In genomic region chr9:95597466-95598178, GRCm38 (mm10) we compare ENCODE assay signal across 12 mouse cellular contexts. TPM values are rescaled to one million over a fixed set of nuclear protein-coding genes. Genes with fewer than 3 reads are reported as not detected.
DNase-seq lines count a peak whose midpoint lies in the region; ATAC-seq and TF ChIP-seq lines count a peak whose summit lies in the region.
"Had no signal": no experiment of that assay in that cellular context is flagged by ENCODE, and none has a peak within 500 bp of the region (broad histone marks: within the 10 kb centered on the region; RNA-seq: fewer than 3 reads in every experiment).

No protein-coding gene starts in this region.

- 0 out of 2 replicates have a peak, but pooled peaks cover 2% of the 10 kb centered on the region for H3K4me1 ChIP-seq in heart, embryonic 11.5 days (ENCODE audit: control insufficient read depth, insufficient read depth, low read length)
- H3K4me1 ChIP-seq in lung, embryonic 15.5 days: no peaks in the 10 kb centered on the region
- no peaks in the 10 kb centered on the region for H3K4me1 ChIP-seq in hindbrain, postnatal 0 days (ENCODE audit: insufficient read depth, low read length)
- H3K4me1 ChIP-seq in neural tube, embryonic 13.5 days (replicated peaks): no peaks in the 10 kb centered on the region

- peaks cover 4% of the 10 kb centered on the region; the same call in 1 of the 2 replicates for H3K27me3 ChIP-seq in heart, embryonic 11.5 days (ENCODE audit: control insufficient read depth, insufficient read depth, low read length)
- H3K27me3 ChIP-seq in lung, embryonic 15.5 days: peaks cover 4% of the 10 kb centered on the region
- no peaks in the 10 kb centered on the region for H3K27me3 ChIP-seq in hindbrain, postnatal 0 days (ENCODE audit: insufficient read depth, low read length)
- no peaks in the 10 kb centered on the region for H3K27me3 ChIP-seq in neural tube, embryonic 13.5 days

- no peak overlapping the region for H3K27ac ChIP-seq in heart, embryonic 11.5 days (ENCODE audit: low read depth, low read length)
- no peak overlapping the region for H3K27ac ChIP-seq in lung, embryonic 15.5 days
- no peak overlapping the region for H3K27ac ChIP-seq in hindbrain, postnatal 0 days
- no peak overlapping the region for H3K27ac ChIP-seq in neural tube, embryonic 13.5 days (replicated peaks)

- whole genome bisulfite sequencing in heart, embryonic 11.5 days (ENCODE audit: insufficient replicate concordance): 59% methylated on average over 13 of the region's 13 CpGs
- 38% methylated on average over 13 of the region's 13 CpGs for WGBS in lung, embryonic 15.5 days
- 55% methylated on average over 13 of the region's 13 CpGs for WGBS in hindbrain, postnatal 0 days
- WGBS in neural tube, embryonic 13.5 days: 38% methylated on average over 13 of the region's 13 CpGs

- peak overlapping the region; percentile 29; the same call in 1 of the 2 replicates for H3K9ac ChIP-seq in heart, embryonic 11.5 days (ENCODE audit: low read depth, low read length)
- no peak overlapping the region for H3K9ac ChIP-seq in lung, embryonic 15.5 days
- H3K9ac ChIP-seq in hindbrain, postnatal 0 days (replicated peaks; ENCODE audit: low read length): no peak overlapping the region
- H3K9ac ChIP-seq in neural tube, embryonic 13.5 days: no peak overlapping the region

- peak overlapping the region; percentile 56 for H3K4me2 ChIP-seq in heart, embryonic 11.5 days
- H3K4me2 ChIP-seq in lung, embryonic 15.5 days: peak overlapping the region; percentile 29
- H3K4me2 ChIP-seq in hindbrain, postnatal 0 days (ENCODE audit: low read depth, low read length): peak overlapping the region; percentile 41
- H3K4me2 ChIP-seq in neural tube, embryonic 13.5 days: peak overlapping the region; percentile 30

- no peak for TF ChIP-seq CTCF in hindbrain, postnatal 0 days (IDR thresholded peaks at IDR 0.05; ENCODE audit: low read depth)

- no peaks in the 10 kb centered on the region for H3K36me3 ChIP-seq in heart, embryonic 11.5 days (ENCODE audit: control insufficient read depth, insufficient read depth, low read length)
- no peaks in the 10 kb centered on the region for H3K36me3 ChIP-seq in lung, embryonic 15.5 days
- H3K36me3 ChIP-seq in hindbrain, postnatal 0 days (ENCODE audit: insufficient read depth, low read length): no peaks in the 10 kb centered on the region
- H3K36me3 ChIP-seq in neural tube, embryonic 13.5 days: no peaks in the 10 kb centered on the region

- no peak for ATAC-seq in heart, embryonic 11.5 days (replicated peaks; ENCODE audit: insufficient number of reproducible peaks, low FRiP score, low TSS enrichment)
- no peak for ATAC-seq in lung, embryonic 15.5 days (ENCODE audit: borderline replicate concordance, extremely low read depth, low FRiP score, low TSS enrichment)
- no peak for ATAC-seq in hindbrain, postnatal 0 days
- no peak for ATAC-seq in neural tube, embryonic 13.5 days (ENCODE audit: low read depth)

- H3K9me3 ChIP-seq in heart, embryonic 11.5 days (replicated peaks; ENCODE audit: control insufficient read depth, low read length): no peaks in the 10 kb centered on the region
- no peaks in the 10 kb centered on the region for H3K9me3 ChIP-seq in lung, embryonic 15.5 days
- H3K9me3 ChIP-seq in hindbrain, postnatal 0 days (ENCODE audit: low read length): no peaks in the 10 kb centered on the region
- no peaks in the 10 kb centered on the region for H3K9me3 ChIP-seq in neural tube, embryonic 13.5 days

- intact Hi-C loops in heart, postnatal 10 days (cut with DNase I): no loop called here

- no peak for DNase-seq in heart, postnatal 10 days
- no peak for DNase-seq in lung, postnatal 14 days
- DNase-seq in hindbrain, postnatal 0 days (ENCODE audit: low spot score): no peak
- DNase-seq in cerebellum, adult 9-11 months: no peak
- DNase-seq in thymus, postnatal 10 days (ENCODE audit: low spot score in 2 of 2): no peak
- DNase-seq: cerebellum, postnatal 10 days; lung, postnatal 36 days; right cerebral cortex, postnatal 4 days; thymus, adult 2 months had no signal

- H3K4me3 ChIP-seq in heart, embryonic 11.5 days (ENCODE audit: low read depth, low read length): 0 out of 2 replicates have a peak overlapping the region, but pooled peaks have one; percentile 14
- no peak overlapping the region for H3K4me3 ChIP-seq in lung, embryonic 15.5 days
- H3K4me3 ChIP-seq in hindbrain, postnatal 0 days (ENCODE audit: low read length): no peak overlapping the region
- no peak overlapping the region for H3K4me3 ChIP-seq in neural tube, embryonic 13.5 days

RNA-seq across cellular contexts. Expression of gene Paqr9, which starts 38.2 kb away (rescaled TPM):
- polyA plus RNA-seq in heart, embryonic 11.5 days (2014; fragmentation: Nextera tagmentation; extraction: Ambion mirVana): 0.70 and 0.86 TPM in 2 replicates
- total RNA-seq in heart, postnatal 10 days (2021): 10 to 100 TPM; 45.9 to 56.3 TPM
- 0.12 and 0.13 TPM in 2 replicates for polyA plus RNA-seq in lung, embryonic 15.5 days (2015; fragmentation: Nextera tagmentation; extraction: Ambion mirVana)
- 22.2 and 22.3 TPM in 2 replicates for total RNA-seq in hindbrain, postnatal 0 days (2014; rRNA removed)
- polyA plus RNA-seq in hindbrain, postnatal 0 days (2015; fragmentation: Nextera tagmentation; extraction: Ambion mirVana): 5.9 and 6.0 TPM in 2 replicates
- polyA plus RNA-seq in neural tube, embryonic 13.5 days (2015; fragmentation: Nextera tagmentation; extraction: Ambion mirVana): 4.1 and 4.3 TPM in 2 replicates

RNA-seq across cellular contexts. Expression of gene Pcolce2, which starts 39.8 kb away (rescaled TPM):
- polyA plus RNA-seq in heart, embryonic 11.5 days (2014; fragmentation: Nextera tagmentation; extraction: Ambion mirVana): 1.8 and 1.9 TPM in 2 replicates
- total RNA-seq in heart, postnatal 10 days (2021): 10 to 100 TPM; 27.3 to 29.3 TPM
- 8.0 and 8.3 TPM in 2 replicates for polyA plus RNA-seq in lung, embryonic 15.5 days (2015; fragmentation: Nextera tagmentation; extraction: Ambion mirVana)
- total RNA-seq in hindbrain, postnatal 0 days (2014; rRNA removed): 2.4 and 2.6 TPM in 2 replicates
- 2.5 and 3.1 TPM in 2 replicates for polyA plus RNA-seq in hindbrain, postnatal 0 days (2015; fragmentation: Nextera tagmentation; extraction: Ambion mirVana)
- 3.1 and 4.9 TPM in 2 replicates for polyA plus RNA-seq in neural tube, embryonic 13.5 days (2015; fragmentation: Nextera tagmentation; extraction: Ambion mirVana)
